Mouse (Mus musculus) testis, adult 2 months (tissue): Measurements from ENCODE around the gene Mzt1. TPM values are rescaled to one million over a fixed set of nuclear protein-coding genes. Genes with fewer than 3 reads are reported as not detected.

Experiments
- H3K27ac ChIP-seq: fragments of 200-500 bp; 2 replicates; pipeline ENCODE4 v1.5.1; 2012; ENCODE audit warnings: low read depth, low read length; ENCODE audit not compliant: control insufficient read depth, insufficient read depth
- H3K27me3 ChIP-seq: fragments of 200-500 bp; 2 replicates; pipeline ENCODE4 v1.6.1; 2012; ENCODE audit warnings: mild to moderate bottlenecking, low read length, moderate library complexity; ENCODE audit not compliant: control insufficient read depth, insufficient read depth
- H3K36me3 ChIP-seq: fragments of 200-500 bp; 2 replicates; pipeline ENCODE4 v1.6.1; 2012; ENCODE audit warnings: mild to moderate bottlenecking, low read length; ENCODE audit not compliant: control insufficient read depth, insufficient read depth
- H3K4me1 ChIP-seq: fragments of 200-500 bp; 2 replicates; pipeline ENCODE4 v1.6.1; 2012; ENCODE audit warnings: low read length; ENCODE audit not compliant: control insufficient read depth, insufficient read depth
- H3K4me3 ChIP-seq: fragments of 200-500 bp; 2 replicates; pipeline ENCODE4 v1.5.1; 2012; ENCODE audit warnings: low read depth, mild to moderate bottlenecking, low read length, moderate library complexity, mixed read lengths; ENCODE audit not compliant: control insufficient read depth
- CTCF ChIP-seq: fragments of 200-500 bp; IDR thresholded peaks from 2 replicates; pipeline ENCODE4 v1.5.1; 2012; ENCODE audit warnings: low read depth, mild to moderate bottlenecking, inconsistent platforms, low read length, moderate library complexity; ENCODE audit not compliant: control insufficient read depth, insufficient read depth, insufficient replicate concordance
- POLR2A ChIP-seq: fragments of 200-500 bp; IDR thresholded peaks from 2 replicates; pipeline ENCODE4 v1.6.1; 2012; ENCODE audit warnings: low read depth, mild to moderate bottlenecking, inconsistent platforms, low read length, moderate library complexity; ENCODE audit not compliant: control insufficient read depth
- polyA plus RNA-seq: library from polyadenylated mRNA; depleted of rRNA; stranded (reverse); fragments of >200 nt; gene quantifications from 2 replicates; pipeline ENCODE4 v1.2.3, GENCODE M21; 2012; rRNA removed

The Mzt1 gene
- polyA plus RNA-seq, 1 experiment: 9.7 TPM

DNA sequence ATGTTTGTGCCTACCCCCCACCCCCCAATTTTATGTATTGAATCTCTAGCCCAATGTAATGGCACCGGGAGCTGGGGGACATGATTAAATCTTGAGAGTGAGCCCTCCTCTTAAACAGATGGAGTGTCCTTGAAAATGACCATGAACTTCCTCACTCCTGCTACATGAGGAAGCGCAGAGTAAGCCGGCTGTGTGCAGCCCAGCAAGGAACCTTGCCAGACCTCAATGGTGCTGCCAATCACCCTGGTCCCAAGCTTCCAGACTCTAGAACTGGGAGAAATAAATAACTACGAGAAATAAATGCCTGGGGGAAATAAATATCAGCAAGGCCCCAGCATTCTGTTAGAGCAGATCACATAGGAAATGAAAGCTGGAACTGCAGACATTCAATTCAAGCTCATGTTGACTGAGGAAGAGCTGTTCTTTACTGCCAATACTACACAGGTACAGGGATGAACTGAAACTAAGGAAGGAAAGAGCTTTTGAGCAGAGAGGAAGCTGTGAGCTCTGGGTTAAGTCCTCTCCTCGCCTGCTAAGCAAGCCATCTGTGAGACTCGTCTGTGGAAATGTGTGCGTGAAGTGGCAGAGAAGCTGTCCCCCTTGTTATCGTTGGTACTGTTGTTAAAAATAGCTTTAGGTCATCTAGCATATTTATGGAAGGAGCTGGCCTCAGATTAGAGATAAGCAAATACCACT lies 35.6 kb downstream of the Mzt1 start:
- Histone ChIP-seq H3K4me3 (no peak overlapping the region), H3K4me1 (no peaks in the 10 kb centered on the region), H3K36me3 (no peaks in the 10 kb centered on the region), H3K27me3 (no peaks in the 10 kb centered on the region), H3K27ac (no peak overlapping the region)
- TF ChIP-seq CTCF (no peak), POLR2A (no peak)

DNA sequence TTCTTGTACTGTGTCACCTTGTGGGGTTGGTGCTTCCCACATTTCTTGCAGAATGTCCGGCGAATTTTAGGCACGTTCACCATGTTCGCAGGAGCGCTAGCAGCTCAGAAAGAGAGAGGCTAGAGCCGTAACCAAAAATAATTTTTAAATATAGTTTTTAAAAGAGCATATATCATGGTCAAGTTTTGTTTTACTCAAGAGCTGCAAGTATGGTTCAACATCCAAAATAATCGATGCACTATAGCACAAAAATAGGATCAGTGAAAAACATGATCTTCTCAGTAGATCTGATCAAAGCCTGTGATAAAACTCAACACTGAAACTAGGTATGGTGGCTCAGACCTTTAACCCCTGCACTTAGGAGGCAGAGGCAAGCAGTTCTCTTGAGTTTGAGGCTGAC lies 51.7 kb downstream of the Mzt1 start, which contains the start of gene Rpl36a-ps1:
Gene Rpl36a-ps1, minus strand, starts transcription at position 101 of the 400 bp plus-strand sequence.
- Histone ChIP-seq H3K4me3 (no peak within 1 kb of the TSS), H3K27ac (no peak within 1 kb of the TSS), H3K36me3 (no peaks in the 10 kb centered on the region), H3K27me3 (no peaks in the 10 kb centered on the region), H3K4me1 (no peaks in the 10 kb centered on the region)
- TF ChIP-seq CTCF: no peak
- no peak for TF ChIP-seq POLR2A

DNA sequence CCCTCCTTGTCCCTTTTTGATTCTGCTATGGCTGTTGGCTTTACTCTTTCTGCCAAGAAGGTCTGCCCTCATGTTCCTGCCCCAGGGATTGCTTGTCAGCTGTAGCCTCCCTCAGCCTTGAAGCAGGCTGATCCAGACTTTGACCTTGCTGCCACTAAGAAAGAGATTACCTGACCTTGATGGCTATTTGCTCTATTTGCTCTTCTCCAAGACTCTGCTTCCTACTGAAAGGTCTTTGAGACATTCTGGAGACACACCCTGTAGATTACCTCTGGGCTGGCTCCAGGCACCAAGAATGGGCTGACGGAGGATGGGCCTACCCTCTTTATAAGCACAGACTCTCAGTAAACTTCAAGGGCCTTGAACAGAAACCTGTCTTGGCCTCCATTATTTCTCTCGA lies 53.5 kb downstream of the Mzt1 start:
- Histone ChIP-seq H3K27me3 (no peaks in the 10 kb centered on the region), H3K4me1 (no peaks in the 10 kb centered on the region), H3K27ac (no peak overlapping the region), H3K4me3 (no peak overlapping the region), H3K36me3 (no peaks in the 10 kb centered on the region)
- TF ChIP-seq CTCF (no peak), POLR2A (no peak)

DNA sequence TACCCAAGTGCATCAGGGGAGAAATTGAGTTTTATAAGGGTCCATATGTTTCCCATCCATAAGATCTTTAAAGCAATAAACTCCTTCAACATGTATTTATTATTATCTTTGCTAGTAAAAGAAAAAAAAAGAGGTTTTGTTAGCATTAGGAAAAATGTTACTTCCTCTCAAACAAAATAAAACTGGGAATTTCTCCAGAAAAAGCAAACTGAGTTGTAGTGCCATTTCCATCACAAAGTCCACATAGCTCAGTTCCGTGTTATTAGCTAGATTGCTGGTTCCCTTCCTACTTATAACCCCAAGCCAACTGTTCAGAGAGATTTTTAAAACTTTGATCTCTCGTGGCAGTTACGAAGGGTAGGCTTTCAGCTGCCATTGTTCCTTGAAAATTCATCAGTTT lies 55.3 kb downstream of the Mzt1 start:
- no peak overlapping the region for H3K27ac ChIP-seq
- TF ChIP-seq CTCF (no peak), POLR2A (no peak)
- no peaks in the 10 kb centered on the region for H3K4me1 ChIP-seq
- no peak overlapping the region for H3K4me3 ChIP-seq
- H3K36me3 ChIP-seq: no peaks in the 10 kb centered on the region
- H3K27me3 ChIP-seq: no peaks in the 10 kb centered on the region

DNA sequence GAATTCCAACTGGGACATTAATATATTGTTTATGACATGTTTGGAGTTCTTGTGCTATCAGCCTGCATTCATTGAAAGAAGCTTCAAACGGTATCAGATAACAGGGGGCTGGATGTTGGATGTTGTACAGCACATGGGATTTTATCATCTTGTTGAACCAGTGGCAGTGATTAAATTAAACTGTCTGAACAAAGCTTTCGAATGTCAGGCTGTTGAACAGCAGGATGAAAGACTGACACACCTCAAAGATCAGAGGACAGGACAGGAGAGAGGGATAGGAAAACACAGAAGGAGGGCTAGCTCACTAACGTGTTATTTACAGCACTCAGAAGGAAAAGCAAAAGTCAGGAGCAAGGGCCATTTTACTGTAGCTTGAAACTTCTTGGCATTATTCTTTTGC lies 56.1 kb downstream of the Mzt1 start:
- TF ChIP-seq POLR2A (no peak), CTCF (no peak)
- Histone ChIP-seq H3K27me3 (no peaks in the 10 kb centered on the region), H3K4me3 (no peak overlapping the region), H3K36me3 (no peaks in the 10 kb centered on the region), H3K27ac (no peak overlapping the region), H3K4me1 (no peaks in the 10 kb centered on the region)

Other genes starting within 250 kb of the Mzt1 start
- gene Rpl36a-ps1, start 51.8 kb downstream of the Mzt1 start, polyA plus RNA-seq: not detected in 2 replicates
- gene Bora, start 88 bp upstream of the Mzt1 start, polyA plus RNA-seq: 18.4 and 18.7 TPM in 2 replicates
- gene Pibf1, start 53.3 kb upstream of the Mzt1 start, polyA plus RNA-seq: 6.3 and 7.9 TPM in 2 replicates
- 19.2 and 23.0 TPM in 2 replicates for gene Dis3, start 53.6 kb upstream of the Mzt1 start, polyA plus RNA-seq